Mouse (Mus musculus) neural tube, embryonic 11.5 days (tissue): Measurements from ENCODE around the gene Tmem94. TPM values are rescaled to one million over a fixed set of nuclear protein-coding genes. Genes with fewer than 3 reads are reported as not detected.

Experiments
- ATAC-seq: fragments of 200-750 bp; cut with Nextera tagmentation; 2 replicates; pipeline ENCODE4 v1.8.0; 2017; ENCODE audit warnings: moderate number of reproducible peaks, mild to moderate bottlenecking, moderate TSS enrichment, moderate library complexity; ENCODE audit not compliant: insufficient read depth, low FRiP score, low TSS enrichment
- DNase-seq: peaks from one replicate; pipeline ENCODE4 v3.0.0-alpha.2; 2015; ENCODE audit warnings: low spot score
- H3K27ac ChIP-seq: fragments of 300-500 bp; sonication (generic); 2 replicates; pipeline ENCODE4 v1.5.1; 2014; ENCODE audit warnings: low read depth, mild to moderate bottlenecking, low read length
- H3K27me3 ChIP-seq: fragments of 300-500 bp; sonication (generic); 2 replicates; pipeline ENCODE4 v1.6.1; 2014; ENCODE audit warnings: mild to moderate bottlenecking, low read length, mixed read lengths; ENCODE audit not compliant: control insufficient read depth, insufficient read depth
- H3K36me3 ChIP-seq: fragments of 300-500 bp; sonication (generic); 2 replicates; pipeline ENCODE4 v1.6.1; 2014; ENCODE audit warnings: mild to moderate bottlenecking, low read length, moderate library complexity, mixed read lengths; ENCODE audit not compliant: control insufficient read depth, insufficient read depth
- H3K4me1 ChIP-seq: fragments of 300-500 bp; sonication (generic); 2 replicates; pipeline ENCODE4 v1.6.1; 2014; ENCODE audit warnings: low read length, mixed read lengths; ENCODE audit not compliant: control insufficient read depth, insufficient read depth
- H3K4me2 ChIP-seq: fragments of 300-500 bp; sonication (generic); 2 replicates; pipeline ENCODE4 v1.6.1; 2014; ENCODE audit warnings: low read depth, mild to moderate bottlenecking, moderate library complexity
- H3K4me3 ChIP-seq: fragments of 300-500 bp; sonication (generic); 2 replicates; pipeline ENCODE4 v1.5.1; 2014; ENCODE audit warnings: low read depth, low read length
- H3K9ac ChIP-seq: fragments of 300-500 bp; sonication (generic); 2 replicates; pipeline ENCODE4 v1.6.1; 2014; ENCODE audit warnings: mild to moderate bottlenecking, low read length
- H3K9me3 ChIP-seq: fragments of 300-500 bp; sonication (generic); 2 replicates; pipeline ENCODE4 v1.6.1; 2016; ENCODE audit warnings: low read length; ENCODE audit not compliant: control insufficient read depth
- WGBS: fragments of 180-500 bp; shearing (Covaris S2); extraction: QIAGEN DNeasy Blood & Tissue Kit; methylation state at CpG from one replicate; pipeline ENCODE4 v1.1.7; 2014; 5-methylcytosine and 5-hydroxymethylcytosine counted together
- polyA plus RNA-seq: library from polyadenylated mRNA; unstranded; fragments of >200 nt; fragmentation: Nextera tagmentation; extraction: Ambion mirVana; gene quantifications from 2 replicates; pipeline ENCODE4 v1.2.1, GENCODE M21; 2014

Tmem94 gene
- polyA plus RNA-seq, 1 experiment from 2014 or later = 18.6 TPM

- DNase-seq (no peak), ATAC-seq (no peak)
- no peak overlapping the region for H3K27ac ChIP-seq
- H3K4me1 ChIP-seq = peaks cover 31% of the 10 kb centered on the region
- H3K9me3 ChIP-seq = no peaks in the 10 kb centered on the region
- peaks cover 22% of the 10 kb centered on the region for H3K27me3 ChIP-seq
- no peak overlapping the region for H3K4me3 ChIP-seq
- no peak overlapping the region for H3K4me2 ChIP-seq
- H3K36me3 ChIP-seq = no peaks in the 10 kb centered on the region
- WGBS = 66% methylated on average over 4 of the region's 4 CpGs
- H3K9ac ChIP-seq = no peak overlapping the region
Measured at GRCm38 (mm10) chr11:115829036-115829435, 63.8 kb downstream of the Tmem94 start.

- H3K4me2 ChIP-seq = no peak overlapping the region
- no peaks in the 10 kb centered on the region for H3K36me3 ChIP-seq
- H3K9me3 ChIP-seq = no peaks in the 10 kb centered on the region
- no peak overlapping the region for H3K9ac ChIP-seq
- 0 out of 2 replicates have a peak, but pooled peaks cover 7% of the 10 kb centered on the region for H3K27me3 ChIP-seq
- H3K27ac ChIP-seq = no peak overlapping the region
- ATAC-seq (no peak), DNase-seq (no peak)
- 15% methylated on average over 25 of the region's 25 CpGs for WGBS
- peaks cover 31% of the 10 kb centered on the region for H3K4me1 ChIP-seq
- no peak overlapping the region for H3K4me3 ChIP-seq
Measured at GRCm38 (mm10) chr11:115830550-115831325, 65.5 kb downstream of the Tmem94 start.

GRCm38 (mm10) chr11:115831518-115831917, 66.3 kb downstream of the Tmem94 start:
- Histone ChIP-seq H3K27ac (no peak overlapping the region), H3K27me3 (0 out of 2 replicates have a peak, but pooled peaks cover 3% of the 10 kb centered on the region), H3K4me1 (peaks cover 31% of the 10 kb centered on the region), H3K9ac (no peak overlapping the region), H3K4me2 (no peak overlapping the region), H3K9me3 (no peaks in the 10 kb centered on the region), H3K4me3 (no peak overlapping the region), H3K36me3 (no peaks in the 10 kb centered on the region)
- WGBS = 43% methylated on average over 3 of the region's 3 CpGs
- ATAC-seq (no peak), DNase-seq (no peak)

- Histone ChIP-seq H3K9ac (no peak overlapping the region), H3K4me3 (no peak overlapping the region), H3K9me3 (no peaks in the 10 kb centered on the region), H3K4me2 (no peak overlapping the region), H3K4me1 (peaks cover 31% of the 10 kb centered on the region), H3K27ac (no peak overlapping the region), H3K27me3 (0 out of 2 replicates have a peak, but pooled peaks cover 3% of the 10 kb centered on the region), H3K36me3 (no peaks in the 10 kb centered on the region)
- WGBS = 46% methylated on average over 6 of the region's 6 CpGs
- ATAC-seq = no peak
- DNase-seq = no peak
Measured at GRCm38 (mm10) chr11:115832064-115832463, 66.8 kb downstream of the Tmem94 start.

- Histone ChIP-seq H3K9ac (no peak overlapping the region), H3K4me2 (no peak overlapping the region), H3K27me3 (0 out of 2 replicates have a peak, but pooled peaks cover 3% of the 10 kb centered on the region), H3K9me3 (no peaks in the 10 kb centered on the region), H3K4me3 (no peak overlapping the region), H3K4me1 (peaks cover 31% of the 10 kb centered on the region), H3K36me3 (no peaks in the 10 kb centered on the region), H3K27ac (no peak overlapping the region)
- DNase-seq (peak; percentile 39), ATAC-seq (no peak)
- 2% methylated on average over 8 of the region's 8 CpGs for WGBS
Measured at GRCm38 (mm10) chr11:115832523-115832922, 67.3 kb downstream of the Tmem94 start.

- no peaks in the 10 kb centered on the region for H3K9me3 ChIP-seq
- ATAC-seq (no peak), DNase-seq (peak; percentile 37)
- no peak overlapping the region for H3K9ac ChIP-seq
- no peaks in the 10 kb centered on the region for H3K36me3 ChIP-seq
- WGBS = 4% methylated on average over 8 of the region's 8 CpGs
- H3K27ac ChIP-seq = no peak overlapping the region; the same call in 1 of the 2 replicates
- no peak overlapping the region for H3K4me3 ChIP-seq
- H3K27me3 ChIP-seq = 0 out of 2 replicates have a peak, but pooled peaks cover 3% of the 10 kb centered on the region
- H3K4me1 ChIP-seq = peaks cover 31% of the 10 kb centered on the region
- H3K4me2 ChIP-seq = no peak overlapping the region
Measured at GRCm38 (mm10) chr11:115833021-115833513, 67.8 kb downstream of the Tmem94 start.

GRCm38 (mm10) chr11:115834033-115834432, 68.8 kb downstream of the Tmem94 start:
- Histone ChIP-seq H3K9me3 (no peaks in the 10 kb centered on the region), H3K9ac (no peak overlapping the region), H3K27ac (no peak overlapping the region), H3K4me2 (no peak overlapping the region), H3K4me1 (peaks cover 31% of the 10 kb centered on the region), H3K27me3 (0 out of 2 replicates have a peak, but pooled peaks cover 3% of the 10 kb centered on the region), H3K36me3 (no peaks in the 10 kb centered on the region), H3K4me3 (no peak overlapping the region)
- DNase-seq = no peak
- whole genome bisulfite sequencing = 42% methylated on average over 6 of the region's 6 CpGs
- no peak for ATAC-seq

GRCm38 (mm10) chr11:115836656-115837395, 71.6 kb downstream of the Tmem94 start:
- ATAC-seq (no peak), DNase-seq (no peak)
- H3K4me2 ChIP-seq = no peak overlapping the region
- no peaks in the 10 kb centered on the region for H3K27me3 ChIP-seq
- no peak overlapping the region for H3K27ac ChIP-seq
- H3K36me3 ChIP-seq = no peaks in the 10 kb centered on the region
- 43% methylated on average over 11 of the region's 11 CpGs for whole genome bisulfite sequencing
- no peaks in the 10 kb centered on the region for H3K9me3 ChIP-seq
- H3K4me3 ChIP-seq = no peak overlapping the region
- no peak overlapping the region for H3K9ac ChIP-seq
- H3K4me1 ChIP-seq = peaks cover 24% of the 10 kb centered on the region
